Mouse (Mus musculus) kidney, adult 11 months (tissue): Measurements from ENCODE around the gene Vmn1r227.

ENCODE experiments used
- DNase-seq: peaks from one replicate; pipeline ENCODE4 v3.0.0; 2022

Gene Vmn1r227

GRCm38 (mm10) chr17:20729543-20729942 lies at the start of gene Vmn1r227:
TSS of gene Vmn1r227 (plus strand) at chr17:20729843.
- DNase-seq, result no peak

DNA sequence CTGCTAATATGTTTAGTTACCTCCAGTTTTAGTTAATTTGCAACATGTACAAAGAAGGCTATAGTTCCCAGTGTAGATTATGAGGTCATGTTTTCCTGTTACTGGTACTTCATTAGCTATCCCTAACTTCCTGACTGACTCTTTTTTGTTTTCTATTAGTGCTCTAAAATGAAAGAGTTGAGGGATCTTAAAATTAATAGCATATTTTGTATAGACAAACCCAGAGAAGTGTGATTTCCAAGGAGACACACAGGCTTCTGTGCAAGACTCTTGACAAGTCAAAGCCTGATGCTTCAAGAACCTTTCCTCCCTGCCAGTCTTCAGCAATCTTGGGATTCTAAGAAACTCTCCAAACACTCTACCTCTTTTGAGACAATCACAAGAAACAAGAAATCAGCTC lies 47.1 kb upstream of the Vmn1r227 start, which contains the start of gene Vmn1r226:
Gene Vmn1r226, plus strand, starts transcription at position 301 of the 400 bp plus-strand sequence.
- no peak for DNase-seq

- DNase-seq, result no peak
Measured at GRCm38 (mm10) chr17:20786057-20786456, 56.4 kb downstream of the Vmn1r227 start, which contains the start of gene Vmn1r228. TSS of gene Vmn1r228 (minus strand) at chr17:20786157.
